In genomic region chr13:34187571-34187970, GRCm38 (mm10) we compare ENCODE assay signal across 8 mouse cellular contexts. TPM values are rescaled to one million over a fixed set of nuclear protein-coding genes. Genes with fewer than 3 reads are reported as not detected.
DNase-seq lines count a peak whose midpoint lies in the region; ATAC-seq lines count a peak whose summit lies in the region.

No protein-coding gene starts in this region.

- H3K9ac ChIP-seq in forebrain, embryonic 11.5 days (ENCODE audit: low read length): no peak overlapping the region
- no peak overlapping the region for H3K9ac ChIP-seq in neural tube, embryonic 13.5 days

- peak; percentile 70 for DNase-seq in ES-CJ7 (ENCODE audit: low read depth, low spot score)
- peak; percentile 56 for DNase-seq in brain, embryonic 18.5 days (ENCODE audit: low read depth, low spot score)
- DNase-seq in forebrain, embryonic 11.5 days (ENCODE audit: low spot score): peak; percentile 69
- DNase-seq in heart, postnatal 14 days: peak; percentile 63 to 78
- DNase-seq in kidney, postnatal 36 days: peak; percentile 72 to 77
- peak; percentile 73 to 75 for DNase-seq in lung, adult 18-20 months
- DNase-seq in testis, postnatal 10 days (ENCODE audit: low spot score): peak; percentile 62

- H3K27me3 ChIP-seq in forebrain, embryonic 11.5 days (ENCODE audit: control insufficient read depth, insufficient read depth, low read length): no peaks in the 10 kb centered on the region
- no peaks in the 10 kb centered on the region for H3K27me3 ChIP-seq in neural tube, embryonic 13.5 days

- H3K4me2 ChIP-seq in forebrain, embryonic 11.5 days (ENCODE audit: low read depth, low read length, severe bottlenecking): no peak overlapping the region
- no peak overlapping the region for H3K4me2 ChIP-seq in neural tube, embryonic 13.5 days

- H3K9me3 ChIP-seq in forebrain, embryonic 11.5 days (ENCODE audit: control insufficient read depth, low read length): no peaks in the 10 kb centered on the region
- H3K9me3 ChIP-seq in neural tube, embryonic 13.5 days: no peaks in the 10 kb centered on the region

- H3K4me1 ChIP-seq in forebrain, embryonic 11.5 days (replicated peaks; ENCODE audit: control insufficient read depth, insufficient read depth, low read length): no peaks in the 10 kb centered on the region
- peaks cover 3% of the 10 kb centered on the region; the same call in 1 of the 2 replicates for H3K4me1 ChIP-seq in neural tube, embryonic 13.5 days (replicated peaks)

- no peaks in the 10 kb centered on the region; the same call in 1 of the 2 replicates for H3K36me3 ChIP-seq in forebrain, embryonic 11.5 days (ENCODE audit: control insufficient read depth, insufficient read depth, low read length)
- peaks cover 57% of the 10 kb centered on the region for H3K36me3 ChIP-seq in neural tube, embryonic 13.5 days

- no peak overlapping the region for H3K27ac ChIP-seq in forebrain, embryonic 11.5 days (ENCODE audit: low read depth, low read length)
- H3K27ac ChIP-seq in neural tube, embryonic 13.5 days (replicated peaks): no peak overlapping the region

- peak; percentile 86 for ATAC-seq in forebrain, embryonic 11.5 days (replicated peaks; ENCODE audit: low FRiP score)
- ATAC-seq in neural tube, embryonic 13.5 days (ENCODE audit: low read depth): peak; percentile 79; the same call in 1 of the 2 replicates

- no peak overlapping the region for H3K4me3 ChIP-seq in forebrain, embryonic 11.5 days (ENCODE audit: low read depth, low read length)
- no peak overlapping the region for H3K4me3 ChIP-seq in neural tube, embryonic 13.5 days

- 14% methylated on average over 5 of the region's 5 CpGs for WGBS in forebrain, embryonic 11.5 days
- WGBS in neural tube, embryonic 13.5 days: 15% methylated on average over 5 of the region's 5 CpGs

- intact Hi-C loops in heart, postnatal 14 days (cut with DNase I): loop anchor here (1.0 to 10.0 kb wide), 4 partner anchors 157 to 675 kb away; partner anchors contain the start of gene Slc22a23

RNA-seq across cellular contexts. Expression of gene Psmg4, which starts 24.8 kb away (rescaled TPM):
- polyA plus RNA-seq in forebrain, embryonic 11.5 days (2014; fragmentation: Nextera tagmentation; extraction: Ambion mirVana): 114 and 123 TPM in 2 replicates
- 10 to 100 TPM; 25.2 to 37.8 TPM for total RNA-seq in heart, postnatal 14 days (2021)
- polyA plus RNA-seq in neural tube, embryonic 13.5 days (2015; fragmentation: Nextera tagmentation; extraction: Ambion mirVana): 94.7 and 95.4 TPM in 2 replicates

RNA-seq across cellular contexts. Expression of gene Tubb2b, which starts 57.3 kb away (rescaled TPM):
- polyA plus RNA-seq in forebrain, embryonic 11.5 days (2014; fragmentation: Nextera tagmentation; extraction: Ambion mirVana): 232 and 287 TPM in 2 replicates
- 1 to 10 TPM; 5.2 to 8.8 TPM for total RNA-seq in heart, postnatal 14 days (2021)
- 644 and 732 TPM in 2 replicates for polyA plus RNA-seq in neural tube, embryonic 13.5 days (2015; fragmentation: Nextera tagmentation; extraction: Ambion mirVana)
